Mouse (Mus musculus) neural tube, embryonic 11.5 days (tissue): ENCODE results near the gene Gm49325. TPM values are rescaled to one million over a fixed set of nuclear protein-coding genes. Genes with fewer than 3 reads are reported as not detected.
A peak's percentile ranks its signal among the peaks of the same experiment; 100 is the strongest.

Experiments
- ATAC-seq: fragments of 200-750 bp; cut with Nextera tagmentation; 2 replicates; pipeline ENCODE4 v1.8.0; 2017; ENCODE audit warnings: moderate number of reproducible peaks, mild to moderate bottlenecking, moderate TSS enrichment, moderate library complexity; ENCODE audit not compliant: insufficient read depth, low FRiP score, low TSS enrichment
- DNase-seq: peaks from one replicate; pipeline ENCODE4 v3.0.0-alpha.2; 2015; ENCODE audit warnings: low spot score
- H3K27ac ChIP-seq: fragments of 300-500 bp; sonication (generic); 2 replicates; pipeline ENCODE4 v1.5.1; 2014; ENCODE audit warnings: low read depth, mild to moderate bottlenecking, low read length
- H3K27me3 ChIP-seq: fragments of 300-500 bp; sonication (generic); 2 replicates; pipeline ENCODE4 v1.6.1; 2014; ENCODE audit warnings: mild to moderate bottlenecking, low read length, mixed read lengths; ENCODE audit not compliant: control insufficient read depth, insufficient read depth
- H3K36me3 ChIP-seq: fragments of 300-500 bp; sonication (generic); 2 replicates; pipeline ENCODE4 v1.6.1; 2014; ENCODE audit warnings: mild to moderate bottlenecking, low read length, moderate library complexity, mixed read lengths; ENCODE audit not compliant: control insufficient read depth, insufficient read depth
- H3K4me1 ChIP-seq: fragments of 300-500 bp; sonication (generic); 2 replicates; pipeline ENCODE4 v1.6.1; 2014; ENCODE audit warnings: low read length, mixed read lengths; ENCODE audit not compliant: control insufficient read depth, insufficient read depth
- H3K4me2 ChIP-seq: fragments of 300-500 bp; sonication (generic); 2 replicates; pipeline ENCODE4 v1.6.1; 2014; ENCODE audit warnings: low read depth, mild to moderate bottlenecking, moderate library complexity
- H3K4me3 ChIP-seq: fragments of 300-500 bp; sonication (generic); 2 replicates; pipeline ENCODE4 v1.5.1; 2014; ENCODE audit warnings: low read depth, low read length
- H3K9ac ChIP-seq: fragments of 300-500 bp; sonication (generic); 2 replicates; pipeline ENCODE4 v1.6.1; 2014; ENCODE audit warnings: mild to moderate bottlenecking, low read length
- H3K9me3 ChIP-seq: fragments of 300-500 bp; sonication (generic); 2 replicates; pipeline ENCODE4 v1.6.1; 2016; ENCODE audit warnings: low read length; ENCODE audit not compliant: control insufficient read depth
- WGBS: fragments of 180-500 bp; shearing (Covaris S2); extraction: QIAGEN DNeasy Blood & Tissue Kit; methylation state at CpG from one replicate; pipeline ENCODE4 v1.1.7; 2014; 5-methylcytosine and 5-hydroxymethylcytosine counted together
- polyA plus RNA-seq: library from polyadenylated mRNA; unstranded; fragments of >200 nt; fragmentation: Nextera tagmentation; extraction: Ambion mirVana; gene quantifications from 2 replicates; pipeline ENCODE4 v1.2.1, GENCODE M21; 2014

Gene Gm49325
- polyA plus RNA-seq, 1 experiment from 2014 or later = 1.4 TPM

- Histone ChIP-seq H3K4me1 (no peaks in the 10 kb centered on the region), H3K36me3 (peaks cover 18% of the 10 kb centered on the region), H3K4me3 (no peak overlapping the region), H3K4me2 (no peak overlapping the region), H3K27ac (no peak overlapping the region), H3K9me3 (no peaks in the 10 kb centered on the region), H3K27me3 (no peaks in the 10 kb centered on the region), H3K9ac (no peak overlapping the region)
- DNase-seq = no peak
- ATAC-seq = no peak
- WGBS = 95% methylated on average over 9 of the region's 9 CpGs
Measured at GRCm38 (mm10) chr10:77616166-77616565, 10.2 kb downstream of the Gm49325 start.

GRCm38 (mm10) chr10:77616926-77617325 is 10.9 kb downstream of the Gm49325 start:
- DNase-seq (no peak), ATAC-seq (no peak)
- Histone ChIP-seq H3K9me3 (no peaks in the 10 kb centered on the region), H3K9ac (no peak overlapping the region), H3K36me3 (peaks cover 18% of the 10 kb centered on the region), H3K4me2 (no peak overlapping the region), H3K27me3 (no peaks in the 10 kb centered on the region), H3K4me3 (no peak overlapping the region), H3K4me1 (no peaks in the 10 kb centered on the region), H3K27ac (no peak overlapping the region)
- WGBS = 94% methylated on average over 7 of the region's 7 CpGs

GRCm38 (mm10) chr10:77621546-77621945 is 15.5 kb downstream of the Gm49325 start:
- ATAC-seq (no peak), DNase-seq (no peak)
- no peaks in the 10 kb centered on the region for H3K9me3 ChIP-seq
- H3K27me3 ChIP-seq = no peaks in the 10 kb centered on the region
- peak overlapping the region; percentile 96 for H3K9ac ChIP-seq
- H3K4me2 ChIP-seq = peak overlapping the region; percentile 62
- 76% methylated on average over 8 of the region's 8 CpGs for WGBS
- peaks cover 2% of the 10 kb centered on the region; the same call in 1 of the 2 replicates for H3K36me3 ChIP-seq
- H3K4me1 ChIP-seq = peaks cover 16% of the 10 kb centered on the region
- H3K27ac ChIP-seq = peak overlapping the region; percentile 70
- peak overlapping the region; percentile 96 for H3K4me3 ChIP-seq

GRCm38 (mm10) chr10:77622055-77622988 is 16.3 kb downstream of the Gm49325 start, which contains the start of gene Ube2g2:
Ube2g2 (plus strand) TSS chr10:77622275.
- Histone ChIP-seq H3K4me1 (peaks cover 16% of the 10 kb centered on the region), H3K9me3 (no peaks in the 10 kb centered on the region), H3K27me3 (no peaks in the 10 kb centered on the region), H3K27ac (peak within 1 kb of the TSS; percentile 70), H3K36me3 (no peaks in the 10 kb centered on the region), H3K9ac (peak within 1 kb of the TSS; percentile 96), H3K4me3 (peak within 1 kb of the TSS; percentile 96), H3K4me2 (peak within 1 kb of the TSS; percentile 62)
- 1% methylated on average over 69 of the region's 96 CpGs for WGBS
- DNase-seq (peak; percentile 97), ATAC-seq (peak; percentile 88)

- peaks cover 16% of the 10 kb centered on the region for H3K4me1 ChIP-seq
- H3K4me2 ChIP-seq = peak overlapping the region; percentile 62
- ATAC-seq (no peak), DNase-seq (peak; percentile 17)
- no peaks in the 10 kb centered on the region for H3K36me3 ChIP-seq
- H3K9ac ChIP-seq = peak overlapping the region; percentile 96
- H3K27me3 ChIP-seq = no peaks in the 10 kb centered on the region
- 9% methylated on average over 8 of the region's 8 CpGs for WGBS
- peak overlapping the region; percentile 96 for H3K4me3 ChIP-seq
- H3K27ac ChIP-seq = no peak overlapping the region
- H3K9me3 ChIP-seq = no peaks in the 10 kb centered on the region
Measured at GRCm38 (mm10) chr10:77623069-77623492, 17.1 kb downstream of the Gm49325 start.

- Histone ChIP-seq H3K4me1 (peaks cover 16% of the 10 kb centered on the region), H3K4me2 (peak overlapping the region; percentile 62), H3K9ac (no peak overlapping the region; the same call in none of the 2 replicates), H3K27ac (no peak overlapping the region), H3K36me3 (no peaks in the 10 kb centered on the region), H3K9me3 (no peaks in the 10 kb centered on the region), H3K27me3 (no peaks in the 10 kb centered on the region), H3K4me3 (peak overlapping the region; percentile 96; the same call in 1 of the 2 replicates)
- DNase-seq = no peak
- ATAC-seq = no peak
- WGBS = 93% methylated on average over 10 of the region's 10 CpGs
Measured at GRCm38 (mm10) chr10:77623639-77624400, 17.8 kb downstream of the Gm49325 start.

- Histone ChIP-seq H3K4me1 (peaks cover 16% of the 10 kb centered on the region), H3K9me3 (no peaks in the 10 kb centered on the region), H3K9ac (no peak overlapping the region), H3K27me3 (no peaks in the 10 kb centered on the region), H3K27ac (no peak overlapping the region), H3K36me3 (no peaks in the 10 kb centered on the region), H3K4me2 (no peak overlapping the region), H3K4me3 (no peak overlapping the region)
- no peak for DNase-seq
- WGBS = 84% methylated on average over 7 of the region's 7 CpGs
- no peak for ATAC-seq
Measured at GRCm38 (mm10) chr10:77624570-77624995, 18.6 kb downstream of the Gm49325 start.

GRCm38 (mm10) chr10:77626036-77626435 is 20.0 kb downstream of the Gm49325 start:
- Histone ChIP-seq H3K4me1 (peaks cover 16% of the 10 kb centered on the region), H3K27me3 (no peaks in the 10 kb centered on the region), H3K9me3 (no peaks in the 10 kb centered on the region), H3K27ac (no peak overlapping the region), H3K9ac (no peak overlapping the region), H3K36me3 (no peaks in the 10 kb centered on the region), H3K4me3 (no peak overlapping the region), H3K4me2 (no peak overlapping the region)
- ATAC-seq (no peak), DNase-seq (no peak)
- 81% methylated on average over 7 of the region's 7 CpGs for WGBS
